Mouse (Mus musculus): ENCODE results near the gene Adal.

GRCm38 (mm10) chr2:121115418-121115817 lies 24.8 kb upstream of the Adal start:
- no peak for TF ChIP-seq CTCF (IDR thresholded peaks at IDR 0.05; ENCODE audit: borderline replicate concordance, extremely low read depth, insufficient read depth, insufficient read length)
- no peak for TF ChIP-seq POLR2A (IDR thresholded peaks at IDR 0.05; ENCODE audit: borderline replicate concordance, extremely low read depth, insufficient read depth, insufficient read length, poor library complexity, severe bottlenecking)
